Mouse (Mus musculus): Measurements from ENCODE around the gene Hcn1. TPM values are rescaled to one million over a fixed set of nuclear protein-coding genes. Genes with fewer than 3 reads are reported as not detected.

The Hcn1 gene
- polyA plus RNA-seq, 2 experiments = 0.06 to 0.21 TPM

GRCm38 (mm10) chr13:118029579-118029978 lies 427.5 kb downstream of the Hcn1 start:
- H3K4me1 ChIP-seq (ENCODE audit: control insufficient read depth, insufficient read depth, low read length) = no peaks in the 10 kb centered on the region
- no peak overlapping the region for H3K4me3 ChIP-seq (replicated peaks; ENCODE audit: low read length)
- H3K27ac ChIP-seq (replicated peaks; ENCODE audit: low read depth, low read length) = no peak overlapping the region

GRCm38 (mm10) chr13:118035598-118035997 lies 433.5 kb downstream of the Hcn1 start:
- H3K27me3 ChIP-seq (ENCODE audit: control insufficient read depth, insufficient read depth, low read length) = no peaks in the 10 kb centered on the region
- H3K9me3 ChIP-seq (ENCODE audit: control insufficient read depth, low read length) = no peaks in the 10 kb centered on the region
- H3K27ac ChIP-seq (replicated peaks; ENCODE audit: low read depth, low read length) = no peak overlapping the region
- no peak overlapping the region for H3K9ac ChIP-seq (ENCODE audit: low read depth, low read length, severe bottlenecking)
- no peak overlapping the region for H3K4me3 ChIP-seq (replicated peaks; ENCODE audit: low read length)
- WGBS = 77% methylated on average over 5 of the region's 5 CpGs
- H3K36me3 ChIP-seq (ENCODE audit: control insufficient read depth, insufficient read depth, low read length) = no peaks in the 10 kb centered on the region
- no peak for TF ChIP-seq POLR2A (IDR thresholded peaks at IDR 0.05; ENCODE audit: borderline replicate concordance, extremely low read depth, insufficient read depth, insufficient read length)
- no peak for DNase-seq (ENCODE audit: low spot score)
- H3K4me1 ChIP-seq (ENCODE audit: control insufficient read depth, insufficient read depth, low read length) = no peaks in the 10 kb centered on the region
- H3K4me2 ChIP-seq (replicated peaks; ENCODE audit: low read depth, low read length, severe bottlenecking) = no peak overlapping the region
- no peak for ATAC-seq (ENCODE audit: low FRiP score, low read depth)

More at GRCm38 (mm10) chr13:118029579-118029978, 427.5 kb downstream of the Hcn1 start:
- ATAC-seq (ENCODE audit: low FRiP score, low read depth) (no peak), DNase-seq (ENCODE audit: low spot score) (no peak)
- H3K9me3 ChIP-seq (ENCODE audit: control insufficient read depth, low read length) = no peaks in the 10 kb centered on the region
- TF ChIP-seq POLR2A (IDR thresholded peaks at IDR 0.05; ENCODE audit: borderline replicate concordance, extremely low read depth, insufficient read depth, insufficient read length) = no peak
- H3K9ac ChIP-seq (ENCODE audit: low read depth, low read length, severe bottlenecking) = no peak overlapping the region
- no peak overlapping the region for H3K4me2 ChIP-seq (replicated peaks; ENCODE audit: low read depth, low read length, severe bottlenecking)
- WGBS = 75% methylated on average over 3 of the region's 3 CpGs
- H3K36me3 ChIP-seq (ENCODE audit: control insufficient read depth, insufficient read depth, low read length) = no peaks in the 10 kb centered on the region
- H3K27me3 ChIP-seq (ENCODE audit: control insufficient read depth, insufficient read depth, low read length) = no peaks in the 10 kb centered on the region

Data from limb, embryonic 14.5 days (tissue).